Mouse (Mus musculus): ENCODE data around the gene Dgat2. TPM values are rescaled to one million over a fixed set of nuclear protein-coding genes. Genes with fewer than 3 reads are reported as not detected.

The Dgat2 gene
- polyA plus RNA-seq, 1 experiment from 2014 or later, result 1,691 TPM

DNA sequence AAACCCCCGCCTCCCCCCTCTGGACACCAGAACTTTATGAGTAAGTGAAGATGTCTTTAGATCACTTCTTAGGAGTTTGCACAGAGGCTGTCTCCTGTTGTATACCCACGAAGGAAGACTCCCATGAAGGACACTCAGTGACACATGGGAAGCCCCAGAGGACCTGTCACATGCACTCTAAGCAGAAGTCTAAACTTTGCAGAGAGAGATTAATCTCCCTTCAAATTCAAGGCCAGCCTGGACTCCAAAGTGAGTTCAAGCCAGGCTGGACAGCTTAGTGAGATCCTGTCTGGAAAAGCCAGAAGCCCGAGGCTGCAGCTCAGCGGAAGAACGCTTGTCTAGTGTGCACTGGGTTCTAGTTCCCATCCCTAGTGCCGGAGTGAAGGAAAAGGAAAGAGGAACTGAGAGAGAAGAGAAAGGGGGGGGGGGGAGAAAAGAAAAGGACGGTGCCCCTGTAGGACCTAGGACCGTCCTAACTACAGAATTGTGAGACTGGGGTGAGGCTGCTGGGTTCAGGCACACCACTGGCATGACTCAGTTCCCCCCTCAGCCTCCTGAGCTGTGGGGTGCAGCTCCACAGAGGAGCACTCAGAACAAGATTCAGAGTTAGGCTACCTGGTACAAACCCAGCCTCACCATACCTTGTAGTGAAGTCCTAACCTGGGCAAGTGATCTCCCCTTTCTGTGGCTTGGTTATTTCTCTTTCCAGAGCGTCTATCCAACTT, 17.1 kb upstream of the Dgat2 start:
- Histone ChIP-seq H3K27ac (ENCODE audit: low read depth, low read length) (no peak overlapping the region), H3K9ac (ENCODE audit: low read depth, low read length) (no peak overlapping the region), H3K4me3 (ENCODE audit: low read depth, low read length) (no peak overlapping the region), H3K4me2 (replicated peaks; ENCODE audit: low read depth) (no peak overlapping the region), H3K9me3 (ENCODE audit: control insufficient read depth) (no peaks in the 10 kb centered on the region), H3K4me1 (replicated peaks; ENCODE audit: control insufficient read depth, insufficient read depth, low read length) (0 out of 2 replicates have a peak, but pooled peaks cover 10% of the 10 kb centered on the region), H3K27me3 (replicated peaks; ENCODE audit: control insufficient read depth, insufficient read depth, low read length) (no peaks in the 10 kb centered on the region), H3K36me3 (ENCODE audit: control insufficient read depth, insufficient read depth) (no peaks in the 10 kb centered on the region)
- no peak for TF ChIP-seq CTCF (IDR thresholded peaks at IDR 0.05; ENCODE audit: low read depth)
- WGBS, result 67% methylated on average over 9 of the region's 9 CpGs
- ATAC-seq, result no peak

- Histone ChIP-seq H3K4me3 (ENCODE audit: low read depth, low read length) (no peak overlapping the region), H3K27ac (ENCODE audit: low read depth, low read length) (no peak overlapping the region), H3K4me1 (replicated peaks; ENCODE audit: control insufficient read depth, insufficient read depth, low read length) (0 out of 2 replicates have a peak, but pooled peaks cover 7% of the 10 kb centered on the region), H3K4me2 (replicated peaks; ENCODE audit: low read depth) (no peak overlapping the region), H3K27me3 (replicated peaks; ENCODE audit: control insufficient read depth, insufficient read depth, low read length) (no peaks in the 10 kb centered on the region), H3K36me3 (ENCODE audit: control insufficient read depth, insufficient read depth) (no peaks in the 10 kb centered on the region), H3K9me3 (ENCODE audit: control insufficient read depth) (no peaks in the 10 kb centered on the region), H3K9ac (ENCODE audit: low read depth, low read length) (no peak overlapping the region)
- TF ChIP-seq CTCF (IDR thresholded peaks at IDR 0.05; ENCODE audit: low read depth), result no peak
- no peak for ATAC-seq
- 86% methylated on average over 2 of the region's 2 CpGs for WGBS
Observed at GRCm38 (mm10) chr7:99198811-99199210, 16.3 kb upstream of the Dgat2 start.

DNA sequence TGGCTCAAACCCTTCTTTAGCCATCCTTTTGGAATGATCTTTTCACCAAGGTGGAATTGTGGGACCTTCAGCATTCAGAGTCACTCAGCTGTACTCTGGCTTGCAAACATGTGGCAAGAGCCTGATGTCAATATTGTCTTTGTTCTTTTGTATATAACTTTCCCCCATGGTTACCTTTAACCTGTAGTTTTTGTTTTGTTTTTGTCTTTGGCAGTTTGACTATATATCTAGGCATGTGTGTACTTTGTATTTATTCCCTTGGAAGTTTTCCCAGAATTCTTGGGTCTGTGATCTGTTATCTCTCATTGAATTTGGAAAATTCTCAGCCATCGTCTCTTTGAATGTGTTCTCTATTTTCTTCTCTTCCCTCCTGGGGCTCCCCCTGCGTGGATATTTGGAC, 12.0 kb upstream of the Dgat2 start:
- no peaks in the 10 kb centered on the region for H3K27me3 ChIP-seq (replicated peaks; ENCODE audit: control insufficient read depth, insufficient read depth, low read length)
- no peaks in the 10 kb centered on the region for H3K36me3 ChIP-seq (ENCODE audit: control insufficient read depth, insufficient read depth)
- H3K4me2 ChIP-seq (replicated peaks; ENCODE audit: low read depth), result no peak overlapping the region
- ATAC-seq, result no peak
- no peak overlapping the region for H3K27ac ChIP-seq (ENCODE audit: low read depth, low read length)
- no peak overlapping the region for H3K4me3 ChIP-seq (ENCODE audit: low read depth, low read length)
- no peaks in the 10 kb centered on the region for H3K4me1 ChIP-seq (replicated peaks; ENCODE audit: control insufficient read depth, insufficient read depth, low read length)
- no peak for TF ChIP-seq CTCF (IDR thresholded peaks at IDR 0.05; ENCODE audit: low read depth)
- 66% methylated on average over 2 of the region's 2 CpGs for WGBS
- H3K9me3 ChIP-seq (ENCODE audit: control insufficient read depth), result no peaks in the 10 kb centered on the region
- no peak overlapping the region for H3K9ac ChIP-seq (ENCODE audit: low read depth, low read length)

DNA sequence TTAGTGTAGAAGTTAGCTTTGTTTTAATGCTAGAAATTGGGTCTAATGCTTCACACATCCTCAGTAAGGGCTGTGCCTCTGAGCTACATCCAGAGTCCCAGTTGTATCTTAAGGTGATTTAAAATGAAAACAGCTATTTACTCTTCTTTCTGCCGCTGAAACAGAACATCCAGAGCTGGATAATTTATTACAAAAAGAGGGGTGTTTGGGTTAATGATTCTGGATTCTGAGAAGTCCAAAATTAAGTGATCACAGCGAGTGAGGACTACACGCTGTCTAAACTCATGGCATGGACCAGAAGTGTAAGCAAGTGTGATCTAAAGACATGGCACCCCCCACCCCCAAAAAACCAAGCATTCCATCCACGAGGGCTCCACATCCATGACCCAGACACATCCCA, 11.4 kb upstream of the Dgat2 start:
- no peak for TF ChIP-seq CTCF (IDR thresholded peaks at IDR 0.05; ENCODE audit: low read depth)
- no peak overlapping the region for H3K4me2 ChIP-seq (replicated peaks; ENCODE audit: low read depth)
- no peaks in the 10 kb centered on the region for H3K9me3 ChIP-seq (ENCODE audit: control insufficient read depth)
- H3K4me3 ChIP-seq (ENCODE audit: low read depth, low read length), result no peak overlapping the region
- no peaks in the 10 kb centered on the region for H3K36me3 ChIP-seq (ENCODE audit: control insufficient read depth, insufficient read depth)
- no peaks in the 10 kb centered on the region for H3K27me3 ChIP-seq (replicated peaks; ENCODE audit: control insufficient read depth, insufficient read depth, low read length)
- ATAC-seq, result no peak
- H3K4me1 ChIP-seq (replicated peaks; ENCODE audit: control insufficient read depth, insufficient read depth, low read length), result no peaks in the 10 kb centered on the region
- 79% methylated on average over 4 of the region's 4 CpGs for WGBS
- H3K9ac ChIP-seq (ENCODE audit: low read depth, low read length), result no peak overlapping the region
- no peak overlapping the region for H3K27ac ChIP-seq (ENCODE audit: low read depth, low read length)

- H3K9me3 ChIP-seq (ENCODE audit: control insufficient read depth), result no peaks in the 10 kb centered on the region
- no peak overlapping the region for H3K9ac ChIP-seq (ENCODE audit: low read depth, low read length)
- no peak overlapping the region for H3K4me2 ChIP-seq (replicated peaks; ENCODE audit: low read depth)
- TF ChIP-seq CTCF (IDR thresholded peaks at IDR 0.05; ENCODE audit: low read depth), result no peak
- H3K4me1 ChIP-seq (replicated peaks; ENCODE audit: control insufficient read depth, insufficient read depth, low read length), result no peaks in the 10 kb centered on the region
- H3K36me3 ChIP-seq (ENCODE audit: control insufficient read depth, insufficient read depth), result no peaks in the 10 kb centered on the region
- no peak overlapping the region for H3K4me3 ChIP-seq (ENCODE audit: low read depth, low read length)
- H3K27ac ChIP-seq (ENCODE audit: low read depth, low read length), result no peak overlapping the region
- no peaks in the 10 kb centered on the region for H3K27me3 ChIP-seq (replicated peaks; ENCODE audit: control insufficient read depth, insufficient read depth, low read length)
- no peak for ATAC-seq
Observed at GRCm38 (mm10) chr7:99191411-99191810, 8.9 kb upstream of the Dgat2 start.

- Histone ChIP-seq H3K36me3 (ENCODE audit: control insufficient read depth, insufficient read depth) (no peaks in the 10 kb centered on the region), H3K4me3 (ENCODE audit: low read depth, low read length) (no peak overlapping the region), H3K9me3 (ENCODE audit: control insufficient read depth) (no peaks in the 10 kb centered on the region), H3K4me1 (replicated peaks; ENCODE audit: control insufficient read depth, insufficient read depth, low read length) (no peaks in the 10 kb centered on the region), H3K4me2 (replicated peaks; ENCODE audit: low read depth) (no peak overlapping the region), H3K27ac (ENCODE audit: low read depth, low read length) (no peak overlapping the region), H3K27me3 (replicated peaks; ENCODE audit: control insufficient read depth, insufficient read depth, low read length) (no peaks in the 10 kb centered on the region), H3K9ac (ENCODE audit: low read depth, low read length) (no peak overlapping the region)
- ATAC-seq, result no peak
- no peak for TF ChIP-seq CTCF (IDR thresholded peaks at IDR 0.05; ENCODE audit: low read depth)
- WGBS, result 82% methylated on average over 5 of the region's 5 CpGs
Observed at GRCm38 (mm10) chr7:99189885-99190284, 7.4 kb upstream of the Dgat2 start.

Measured in intestine, postnatal 0 days (tissue).